Mouse (Mus musculus) frontal cortex, postnatal 25 days (tissue): ENCODE data around the gene Il1f9.
A peak's percentile ranks its signal among the peaks of the same experiment; 100 is the strongest.
"Not testable (repeated sequence)": the region's sequence is repeated elsewhere in the genome, so short reads cannot be mapped to it uniquely, and the experiment has no call there.

Experiments used
- DNase-seq, 2 experiments: peaks; one replicate each; pipeline ENCODE4 v3.0.0; 2022; ENCODE audit warnings: low spot score in 2 of 2

The Il1f9 gene

GRCm38 (mm10) chr2:24186176-24186575 lies at the start of gene Il1f9:
Il1f9 (plus strand) TSS chr2:24186476.
- DNase-seq, result no peak

DNA sequence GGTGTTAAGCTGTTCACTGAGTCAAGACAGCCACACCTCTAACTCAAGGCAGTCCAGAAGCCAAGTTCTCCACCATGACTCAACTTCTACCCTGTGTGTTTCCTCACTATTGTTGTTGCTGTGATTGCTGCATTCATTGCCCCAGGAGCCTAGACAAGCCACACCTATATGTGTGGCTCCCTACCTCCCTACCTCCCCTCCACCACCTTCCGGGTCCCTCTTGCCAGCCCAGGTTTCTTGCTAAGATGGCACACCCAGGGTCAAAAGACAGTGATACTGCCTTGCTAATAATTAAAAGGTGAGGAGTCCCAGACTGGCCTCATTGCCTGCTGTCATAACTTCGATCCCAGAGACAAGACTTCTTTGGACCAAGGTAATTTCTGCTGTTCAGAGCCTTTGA lies 33.4 kb upstream of the Il1f9 start, which contains the start of gene Il1f8:
Gene Il1f8, plus strand, starts transcription at position 301 of the 400 bp plus-strand sequence.
- no peak for DNase-seq

GRCm38 (mm10) chr2:24181683-24182331 lies 4.5 kb upstream of the Il1f9 start:
- peak; percentile 8 to 14 for DNase-seq

GRCm38 (mm10) chr2:24182423-24183147 lies 3.7 kb upstream of the Il1f9 start:
- DNase-seq, result not testable (repeated sequence)

DNA sequence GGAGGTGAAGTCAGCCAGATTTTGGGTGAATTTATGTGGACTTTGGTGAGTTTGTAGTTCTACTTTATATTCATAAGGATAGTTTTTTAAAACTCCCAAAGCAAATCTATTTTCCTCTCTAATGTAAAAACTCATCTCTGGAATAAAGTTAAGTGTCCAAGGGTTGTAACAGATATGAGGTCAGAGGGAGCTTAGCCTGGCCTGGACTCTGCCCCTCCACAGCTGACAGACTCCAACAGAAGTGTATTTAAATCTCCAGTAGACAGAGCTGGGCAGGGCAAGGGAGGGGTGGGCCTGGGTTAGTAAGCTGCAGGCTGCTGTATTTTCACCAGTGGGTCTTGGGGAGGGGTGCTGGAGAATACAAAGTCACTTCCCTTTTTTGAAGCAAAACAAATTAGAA lies 2.2 kb upstream of the Il1f9 start:
- DNase-seq, result not testable (repeated sequence)

DNA sequence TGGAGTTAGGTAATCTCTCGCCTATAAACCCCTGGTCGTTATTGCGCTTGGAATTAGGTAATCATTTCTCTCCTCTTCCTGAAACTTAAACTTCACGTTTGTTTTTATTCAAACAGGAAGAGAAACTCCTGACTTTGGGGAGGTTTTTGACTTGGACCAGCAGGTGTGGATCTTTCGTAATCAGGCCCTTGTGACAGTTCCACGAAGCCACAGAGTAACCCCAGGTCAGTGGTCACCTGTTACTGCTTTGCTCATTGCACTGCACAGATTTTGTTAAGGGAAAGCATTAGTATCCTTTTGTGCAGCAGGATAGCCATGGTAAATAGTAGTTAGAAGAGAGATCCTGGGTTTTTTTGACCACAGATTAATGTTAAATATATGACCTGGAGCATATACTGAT lies 1.3 kb downstream of the Il1f9 start:
- DNase-seq, result no peak

GRCm38 (mm10) chr2:24188189-24188588 lies 1.9 kb downstream of the Il1f9 start:
- no peak for DNase-seq

- DNase-seq, result no peak
Observed at GRCm38 (mm10) chr2:24215118-24215517, 28.8 kb downstream of the Il1f9 start, which contains the start of gene Il1f6. Il1f6 (plus strand) TSS chr2:24215418.

DNA sequence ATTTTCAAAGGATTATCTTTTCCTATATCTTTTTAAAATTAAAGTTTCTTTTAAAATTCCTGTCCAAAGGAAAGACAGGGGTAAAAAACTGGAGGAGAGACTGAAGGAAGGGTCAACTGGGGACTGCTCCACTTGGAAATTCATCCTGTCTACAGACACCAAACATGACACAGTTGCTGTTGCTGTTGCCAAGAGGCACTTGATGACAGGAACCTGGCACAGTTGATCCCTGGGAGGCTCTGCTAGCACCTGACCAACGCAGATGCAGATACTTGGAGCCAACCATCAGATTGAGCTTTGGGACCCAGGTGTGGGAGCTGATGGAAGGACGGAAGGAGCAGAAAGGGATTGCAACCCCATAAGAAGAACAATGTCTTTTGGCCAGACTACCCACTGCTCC lies 40.9 kb downstream of the Il1f9 start:
- no peak for DNase-seq
